Mouse (Mus musculus): Measurements from ENCODE around the gene Aox3. TPM values are rescaled to one million over a fixed set of nuclear protein-coding genes. Genes with fewer than 3 reads are reported as not detected.

Gene Aox3
- polyA plus RNA-seq, 2 experiments: 0.12 to 0.53 TPM

DNA sequence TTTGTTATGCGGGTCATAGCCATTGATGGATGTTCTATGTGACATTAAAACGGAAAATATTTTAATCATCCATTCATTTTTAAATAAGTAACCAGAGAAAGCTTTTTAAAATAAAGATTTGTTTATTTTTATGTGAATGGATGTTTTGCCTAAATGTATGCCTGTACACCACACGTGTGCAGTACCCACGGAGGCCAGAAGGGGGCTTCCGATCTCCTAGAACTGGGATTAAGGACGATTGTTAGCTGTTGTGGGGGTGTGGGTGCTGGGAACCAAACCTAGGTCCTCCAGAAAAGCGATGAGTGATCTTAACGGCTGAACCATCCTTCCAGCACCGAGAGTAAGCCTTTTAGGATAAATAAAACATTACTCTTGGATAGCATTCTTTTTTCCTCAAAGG lies 26.1 kb downstream of the Aox3 start:
- DNase-seq (ENCODE audit: low spot score) (no peak), ATAC-seq (ENCODE audit: low FRiP score, low read depth) (no peak)
- WGBS: 90% methylated on average over 9 of the region's 9 CpGs
- no peak overlapping the region for H3K9ac ChIP-seq (ENCODE audit: low read depth, low read length, severe bottlenecking)
- no peaks in the 10 kb centered on the region for H3K36me3 ChIP-seq (ENCODE audit: control insufficient read depth, insufficient read depth, low read length)
- TF ChIP-seq POLR2A (IDR thresholded peaks at IDR 0.05; ENCODE audit: borderline replicate concordance, extremely low read depth, insufficient read depth, insufficient read length): no peak
- no peak overlapping the region for H3K4me2 ChIP-seq (replicated peaks; ENCODE audit: low read depth, low read length, severe bottlenecking)
- no peaks in the 10 kb centered on the region for H3K27me3 ChIP-seq (ENCODE audit: control insufficient read depth, insufficient read depth, low read length)
- no peaks in the 10 kb centered on the region for H3K4me1 ChIP-seq (ENCODE audit: control insufficient read depth, insufficient read depth, low read length)
- H3K4me3 ChIP-seq (replicated peaks; ENCODE audit: low read length): no peak overlapping the region
- H3K9me3 ChIP-seq (ENCODE audit: control insufficient read depth, low read length): no peaks in the 10 kb centered on the region
- H3K27ac ChIP-seq (replicated peaks; ENCODE audit: low read depth, low read length): no peak overlapping the region

- no peak for TF ChIP-seq POLR2A (IDR thresholded peaks at IDR 0.05; ENCODE audit: borderline replicate concordance, extremely low read depth, insufficient read depth, insufficient read length)
- ATAC-seq (ENCODE audit: low FRiP score, low read depth): no peak
- 85% methylated on average over 5 of the region's 5 CpGs for WGBS
Measured at GRCm38 (mm10) chr1:58140607-58141006, 27.7 kb downstream of the Aox3 start.

DNA sequence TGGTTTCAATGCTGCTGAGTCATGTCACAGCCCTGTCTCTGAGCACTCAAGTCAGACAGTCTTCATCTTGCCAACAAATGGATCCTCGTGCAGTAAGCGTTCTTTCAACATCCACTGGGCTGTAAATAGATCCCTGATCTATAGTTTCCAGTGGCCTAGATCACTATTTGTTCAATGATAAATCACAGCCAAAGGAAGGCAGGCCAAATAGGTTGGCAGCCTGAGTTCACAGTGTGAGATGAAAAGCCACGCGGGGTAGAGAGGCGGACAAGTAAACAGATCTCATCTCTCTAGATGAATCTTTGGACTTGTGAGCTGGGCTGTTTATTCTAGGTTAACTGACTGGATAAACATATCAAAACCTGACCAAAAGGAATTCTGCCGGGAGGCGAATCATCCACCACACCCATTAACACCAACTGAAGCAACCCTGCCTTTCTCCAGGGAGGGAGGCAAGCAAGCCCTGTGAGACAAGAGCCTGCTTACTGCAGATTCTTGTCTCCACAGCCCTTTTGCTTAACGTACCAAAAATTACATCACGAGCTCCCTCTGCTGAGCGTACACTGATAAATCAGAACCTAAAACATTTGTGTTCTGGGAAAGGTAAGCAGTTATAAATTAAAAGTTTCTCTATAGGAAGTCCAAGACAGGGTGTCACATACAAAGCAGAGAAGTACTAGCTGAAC lies 31.6 kb downstream of the Aox3 start:
- no peak overlapping the region for H3K4me2 ChIP-seq (replicated peaks; ENCODE audit: low read depth, low read length, severe bottlenecking)
- WGBS: 63% methylated on average over 10 of the region's 10 CpGs
- H3K36me3 ChIP-seq (ENCODE audit: control insufficient read depth, insufficient read depth, low read length): no peaks in the 10 kb centered on the region
- H3K27me3 ChIP-seq (ENCODE audit: control insufficient read depth, insufficient read depth, low read length): no peaks in the 10 kb centered on the region
- H3K9ac ChIP-seq (ENCODE audit: low read depth, low read length, severe bottlenecking): no peak overlapping the region
- H3K4me3 ChIP-seq (replicated peaks; ENCODE audit: low read length): no peak overlapping the region
- no peak overlapping the region for H3K27ac ChIP-seq (replicated peaks; ENCODE audit: low read depth, low read length)
- TF ChIP-seq POLR2A (IDR thresholded peaks at IDR 0.05; ENCODE audit: borderline replicate concordance, extremely low read depth, insufficient read depth, insufficient read length): no peak
- DNase-seq (ENCODE audit: low spot score) (no peak), ATAC-seq (ENCODE audit: low FRiP score, low read depth) (no peak)
- no peaks in the 10 kb centered on the region for H3K4me1 ChIP-seq (ENCODE audit: control insufficient read depth, insufficient read depth, low read length)
- no peaks in the 10 kb centered on the region for H3K9me3 ChIP-seq (ENCODE audit: control insufficient read depth, low read length)

More at GRCm38 (mm10) chr1:58140607-58141006, 27.7 kb downstream of the Aox3 start:
- no peaks in the 10 kb centered on the region for H3K4me1 ChIP-seq (ENCODE audit: control insufficient read depth, insufficient read depth, low read length)
- no peaks in the 10 kb centered on the region for H3K36me3 ChIP-seq (ENCODE audit: control insufficient read depth, insufficient read depth, low read length)
- H3K9me3 ChIP-seq (ENCODE audit: control insufficient read depth, low read length): no peaks in the 10 kb centered on the region
- no peak overlapping the region for H3K4me2 ChIP-seq (replicated peaks; ENCODE audit: low read depth, low read length, severe bottlenecking)
- no peak overlapping the region for H3K9ac ChIP-seq (ENCODE audit: low read depth, low read length, severe bottlenecking)
- H3K4me3 ChIP-seq (replicated peaks; ENCODE audit: low read length): no peak overlapping the region
- DNase-seq (ENCODE audit: low spot score): no peak
- no peak overlapping the region for H3K27ac ChIP-seq (replicated peaks; ENCODE audit: low read depth, low read length)
- no peaks in the 10 kb centered on the region for H3K27me3 ChIP-seq (ENCODE audit: control insufficient read depth, insufficient read depth, low read length)

DNA sequence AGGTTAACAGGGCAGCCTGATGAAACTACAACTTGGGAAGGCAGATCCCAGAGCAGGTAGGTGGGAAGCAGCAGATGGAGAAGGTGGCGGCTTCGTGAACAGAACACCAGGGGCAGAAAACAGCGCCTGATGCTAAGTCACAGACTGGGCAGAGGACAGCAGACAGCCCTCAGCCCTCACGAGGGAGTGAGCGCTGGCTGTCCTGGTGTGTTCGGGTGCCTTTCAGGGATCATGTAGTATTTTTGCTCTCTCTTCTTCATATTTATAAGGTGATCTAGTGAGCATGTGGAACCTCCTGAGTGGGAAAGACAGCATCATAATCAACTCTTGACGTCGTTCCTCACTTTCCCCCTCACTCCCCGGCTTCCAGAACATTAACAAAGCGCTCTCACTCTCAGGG lies 33.1 kb downstream of the Aox3 start:
- Histone ChIP-seq H3K4me3 (replicated peaks; ENCODE audit: low read length) (no peak overlapping the region), H3K4me2 (replicated peaks; ENCODE audit: low read depth, low read length, severe bottlenecking) (no peak overlapping the region), H3K27me3 (ENCODE audit: control insufficient read depth, insufficient read depth, low read length) (no peaks in the 10 kb centered on the region), H3K9me3 (ENCODE audit: control insufficient read depth, low read length) (no peaks in the 10 kb centered on the region), H3K4me1 (ENCODE audit: control insufficient read depth, insufficient read depth, low read length) (no peaks in the 10 kb centered on the region), H3K9ac (ENCODE audit: low read depth, low read length, severe bottlenecking) (no peak overlapping the region), H3K27ac (replicated peaks; ENCODE audit: low read depth, low read length) (no peak overlapping the region), H3K36me3 (ENCODE audit: control insufficient read depth, insufficient read depth, low read length) (no peaks in the 10 kb centered on the region)
- WGBS: 89% methylated on average over 10 of the region's 10 CpGs
- TF ChIP-seq POLR2A (IDR thresholded peaks at IDR 0.05; ENCODE audit: borderline replicate concordance, extremely low read depth, insufficient read depth, insufficient read length): no peak
- ATAC-seq (ENCODE audit: low FRiP score, low read depth): no peak
- DNase-seq (ENCODE audit: low spot score): no peak

DNA sequence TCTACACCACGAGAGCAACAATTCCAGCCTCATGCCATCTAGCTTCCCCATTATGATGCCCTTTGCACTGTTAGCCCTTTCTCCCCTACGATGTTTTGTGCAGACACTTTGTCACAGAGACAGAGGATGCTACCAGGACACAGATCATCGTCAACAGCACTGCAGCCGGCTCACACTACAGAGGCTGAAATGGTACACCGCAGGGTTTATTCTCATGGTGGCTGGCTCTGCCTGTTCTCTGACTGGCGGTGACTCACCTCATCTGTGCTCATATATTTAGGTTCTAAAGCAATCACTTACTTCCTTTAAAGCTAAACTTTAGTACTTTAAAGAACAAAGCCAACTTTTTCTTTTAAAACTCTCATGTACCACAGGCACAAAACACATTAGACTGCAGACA lies 34.8 kb downstream of the Aox3 start:
- Histone ChIP-seq H3K4me1 (ENCODE audit: control insufficient read depth, insufficient read depth, low read length) (no peaks in the 10 kb centered on the region), H3K36me3 (ENCODE audit: control insufficient read depth, insufficient read depth, low read length) (no peaks in the 10 kb centered on the region), H3K27ac (replicated peaks; ENCODE audit: low read depth, low read length) (no peak overlapping the region), H3K9ac (ENCODE audit: low read depth, low read length, severe bottlenecking) (no peak overlapping the region), H3K4me2 (replicated peaks; ENCODE audit: low read depth, low read length, severe bottlenecking) (no peak overlapping the region), H3K4me3 (replicated peaks; ENCODE audit: low read length) (no peak overlapping the region), H3K27me3 (ENCODE audit: control insufficient read depth, insufficient read depth, low read length) (no peaks in the 10 kb centered on the region), H3K9me3 (ENCODE audit: control insufficient read depth, low read length) (no peaks in the 10 kb centered on the region)
- WGBS: 60% methylated on average over 6 of the region's 6 CpGs
- no peak for TF ChIP-seq POLR2A (IDR thresholded peaks at IDR 0.05; ENCODE audit: borderline replicate concordance, extremely low read depth, insufficient read depth, insufficient read length)
- DNase-seq (ENCODE audit: low spot score) (no peak), ATAC-seq (ENCODE audit: low FRiP score, low read depth) (no peak)

Measured in limb, embryonic 14.5 days (tissue).